Mouse (Mus musculus) brain, embryonic 14.5 days (tissue): ENCODE results near the gene Auts2.

Experiments used
- CTCF ChIP-seq: fragments of 200-500 bp; IDR thresholded peaks from 2 replicates; pipeline ENCODE4 v1.5.1; 2012; ENCODE audit warnings: inconsistent platforms, mild to moderate bottlenecking, moderate library complexity, borderline replicate concordance; ENCODE audit not compliant: insufficient read depth, insufficient read length; ENCODE audit errors: extremely low read depth
- POLR2A ChIP-seq: fragments of 200-500 bp; IDR thresholded peaks from 2 replicates; pipeline ENCODE4 v1.6.1; 2012; ENCODE audit warnings: mild to moderate bottlenecking, inconsistent platforms, borderline replicate concordance; ENCODE audit not compliant: poor library complexity, insufficient read depth, insufficient read length, severe bottlenecking; ENCODE audit errors: extremely low read depth

GRCm38 (mm10) chr5:132485994-132486393, 57.1 kb downstream of the Auts2 start:
- TF ChIP-seq CTCF (no peak), POLR2A (no peak)
